In genomic region chr6:121087586-121088245, GRCm38 (mm10) we compare ENCODE assay signal across 8 mouse cellular contexts. TPM values are rescaled to one million over a fixed set of nuclear protein-coding genes. Genes with fewer than 3 reads are reported as not detected.
A peak's percentile ranks its signal among the peaks of the same experiment; 100 is the strongest.
DNase-seq lines count a peak whose midpoint lies in the region; ATAC-seq lines count a peak whose summit lies in the region.

No protein-coding gene starts in this region.

- peak overlapping the region; percentile 5 for H3K4me3 ChIP-seq in megakaryocyte, embryonic 14.5 days (replicated peaks)
- no peak overlapping the region for H3K4me3 ChIP-seq in heart, embryonic 14.5 days (ENCODE audit: control insufficient read depth in 1 of 2, insufficient read depth in 1 of 2, low read depth in 1 of 2, low read length in 2 of 2)
- H3K4me3 ChIP-seq in limb, embryonic 11.5 days (ENCODE audit: low read depth, low read length): no peak overlapping the region

- H3K9ac ChIP-seq in heart, embryonic 14.5 days (ENCODE audit: low read length): no peak overlapping the region
- H3K9ac ChIP-seq in limb, embryonic 11.5 days (ENCODE audit: low read length): no peak overlapping the region

- H3K27ac ChIP-seq in heart, embryonic 14.5 days (replicated peaks in 1 of 2; ENCODE audit: control insufficient read depth in 1 of 2, insufficient read depth in 1 of 2, low read depth in 2 of 2, low read length in 2 of 2): 0 out of 4 replicates have a peak overlapping the region, but pooled peaks of 1 of the 2 experiments have one; percentile 45
- H3K27ac ChIP-seq in limb, embryonic 11.5 days (replicated peaks; ENCODE audit: low read depth, low read length): no peak overlapping the region; the same call in 1 of the 2 replicates

- no peaks in the 10 kb centered on the region for H3K9me3 ChIP-seq in megakaryocyte, embryonic 14.5 days
- H3K9me3 ChIP-seq in heart, embryonic 14.5 days (ENCODE audit: control insufficient read depth, low read length): no peaks in the 10 kb centered on the region
- no peaks in the 10 kb centered on the region for H3K9me3 ChIP-seq in limb, embryonic 11.5 days (ENCODE audit: control insufficient read depth, low read length)

- peaks cover 52% of the 10 kb centered on the region for H3K36me3 ChIP-seq in megakaryocyte, embryonic 14.5 days (replicated peaks; ENCODE audit: low read length)
- peaks cover 7% of the 10 kb centered on the region; the same call in 1 of the 2 replicates for H3K36me3 ChIP-seq in heart, embryonic 14.5 days (ENCODE audit: control insufficient read depth, insufficient read depth, low read length)
- H3K36me3 ChIP-seq in limb, embryonic 11.5 days (ENCODE audit: control insufficient read depth, insufficient read depth, low read length): no peaks in the 10 kb centered on the region

- WGBS in heart, embryonic 14.5 days: 67% methylated on average over 22 of the region's 22 CpGs
- 78% methylated on average over 22 of the region's 22 CpGs for WGBS in limb, embryonic 11.5 days

- no peak for ATAC-seq in megakaryocyte, adult 5-6 weeks (ENCODE audit: poor library complexity, severe bottlenecking)
- peak; percentile 16; the same call in 1 of the 2 replicates for ATAC-seq in heart, embryonic 14.5 days (ENCODE audit: insufficient number of reproducible peaks, insufficient read depth, low FRiP score, low read depth)
- peak; percentile 52 for ATAC-seq in limb, embryonic 11.5 days (ENCODE audit: insufficient number of reproducible peaks, low FRiP score, low TSS enrichment, low read depth)

- H3K4me2 ChIP-seq in heart, embryonic 14.5 days (ENCODE audit: low read length): no peak overlapping the region
- H3K4me2 ChIP-seq in limb, embryonic 11.5 days (ENCODE audit: low read depth, severe bottlenecking): 0 out of 2 replicates have a peak overlapping the region, but pooled peaks have one; percentile 16

- peaks cover 88% of the 10 kb centered on the region for H3K4me1 ChIP-seq in megakaryocyte, embryonic 14.5 days
- peaks cover 41 to 55% of the 10 kb centered on the region in 2 experiments for H3K4me1 ChIP-seq in heart, embryonic 14.5 days (ENCODE audit: control insufficient read depth in 2 of 2, insufficient read depth in 2 of 2, low read length in 2 of 2)
- H3K4me1 ChIP-seq in limb, embryonic 11.5 days (ENCODE audit: control insufficient read depth, insufficient read depth, low read length): peaks cover 11% of the 10 kb centered on the region

- DNase-seq in cerebellum, adult 9-11 months: peak; percentile 86
- peak; percentile 69 for DNase-seq in limb, embryonic 11.5 days (ENCODE audit: low spot score)
- no peak for DNase-seq in frontal cortex, adult 2 months (ENCODE audit: extremely low spot score in 1 of 2, low spot score in 1 of 2)
- DNase-seq in spleen, postnatal 10 days (ENCODE audit: low spot score in 2 of 2): no peak
- DNase-seq in left cerebral cortex, adult 8-10 months (ENCODE audit: low spot score in 2 of 2): no peak

- H3K27me3 ChIP-seq in megakaryocyte, embryonic 14.5 days (replicated peaks): no peaks in the 10 kb centered on the region
- H3K27me3 ChIP-seq in heart, embryonic 14.5 days (ENCODE audit: control insufficient read depth, insufficient read depth, low read length): no peaks in the 10 kb centered on the region
- H3K27me3 ChIP-seq in limb, embryonic 11.5 days (ENCODE audit: control insufficient read depth, insufficient read depth, low read length): no peaks in the 10 kb centered on the region

RNA-seq across cellular contexts. Expression of gene Mical3, which starts 43.1 kb away (rescaled TPM):
- 17.8 and 21.9 TPM in 2 replicates for polyA plus RNA-seq in megakaryocyte, embryonic 14.5 days (2012; ENCODE audit: insufficient read depth, low replicate concordance)
- 4.3 and 7.7 TPM in 2 replicates for total RNA-seq in megakaryocyte, adult 5-6 weeks (2015)
- total RNA-seq in megakaryocyte, adult 5-6 weeks (2017): 2.4 TPM in 2 replicates
- 41.3 and 46.2 TPM in 2 replicates for polyA plus RNA-seq in heart, embryonic 14.5 days (2014; fragmentation: Nextera tagmentation; extraction: Ambion mirVana)
- 12.2 and 13.7 TPM in 2 replicates for polyA plus RNA-seq in limb, embryonic 11.5 days (2014; fragmentation: Nextera tagmentation; extraction: Ambion mirVana)
- 63.6 and 64.3 TPM in 2 replicates for polyA plus RNA-seq in frontal cortex, adult 2 months (2012; rRNA removed)
- 100 to 1,000 TPM; 105 to 113 (median 110) TPM for total RNA-seq in left cerebral cortex, adult 8-10 months (2022)

Comparison
In these comparisons a context has a peak if more than half of its experiments do, and no peak if none do; other contexts are left out.
1. DNase-seq: peak in cerebellum, adult 9-11 months (single experiment) and limb, embryonic 11.5 days (single experiment); none in frontal cortex, adult 2 months (0 of 2), spleen, postnatal 10 days (0 of 2) and left cerebral cortex, adult 8-10 months (0 of 2).